Mouse (Mus musculus) erythroblast, embryonic 14.5 days (primary cell): ENCODE data around the gene Tfip11.

Experiments
- GATA1 ChIP-seq: IDR thresholded peaks from 2 replicates; pipeline ENCODE4 v1.6.1; 2012; ENCODE audit warnings: low read length, inconsistent platforms, mixed read lengths
- TAL1 ChIP-seq: IDR thresholded peaks from 3 replicates; pipeline ENCODE4 v1.6.1; 2012; ENCODE audit warnings: low read length, inconsistent platforms, mixed read lengths

- no peak for TF ChIP-seq GATA1
- TF ChIP-seq TAL1: no peak
These were observed 9.7 kb upstream of the Tfip11 start for GRCm38 (mm10) chr5:112316468-112316867.
